Mouse (Mus musculus): ENCODE measurements around the gene Ncbp1. TPM values are rescaled to one million over a fixed set of nuclear protein-coding genes. Genes with fewer than 3 reads are reported as not detected.
"Not testable (repeated sequence)": the region's sequence is repeated elsewhere in the genome, so short reads cannot be mapped to it uniquely, and the experiment has no call there.

Gene Ncbp1
- polyA plus RNA-seq, 1 experiment from 2014 or later: 145 TPM

DNA sequence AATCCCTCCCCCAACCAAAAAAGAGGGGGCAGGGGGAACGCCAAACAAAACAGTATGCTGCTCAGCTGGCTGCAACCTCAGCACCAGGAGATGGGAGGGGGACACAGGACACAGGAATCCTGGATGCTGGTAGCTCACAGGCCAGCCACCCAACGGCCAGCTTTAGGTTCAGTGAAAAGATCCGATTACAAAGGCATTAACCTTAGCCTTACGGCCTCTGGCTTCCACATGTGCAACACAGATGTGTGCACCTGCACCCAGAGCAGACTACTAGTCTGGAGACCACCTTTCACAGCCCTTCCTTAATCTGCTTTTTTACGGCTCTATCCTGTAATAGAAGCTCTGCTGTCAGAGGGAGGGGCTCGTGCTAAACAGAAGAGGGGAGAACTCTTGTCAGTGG lies 42.8 kb downstream of the Ncbp1 start:
- no peak overlapping the region for H3K4me3 ChIP-seq (ENCODE audit: low read depth, low read length)
- WGBS: 43% methylated on average over 6 of the region's 6 CpGs
- no peak overlapping the region for H3K9ac ChIP-seq (ENCODE audit: low read length)
- H3K4me1 ChIP-seq (ENCODE audit: control insufficient read depth, insufficient read depth, low read length): no peaks in the 10 kb centered on the region
- no peak overlapping the region for H3K4me2 ChIP-seq (ENCODE audit: low read depth)
- H3K9me3 ChIP-seq (ENCODE audit: control insufficient read depth, low read length): no peaks in the 10 kb centered on the region
- peaks cover 8% of the 10 kb centered on the region for H3K36me3 ChIP-seq (ENCODE audit: control insufficient read depth, insufficient read depth, low read length)
- no peak overlapping the region for H3K27ac ChIP-seq (ENCODE audit: low read depth, low read length)
- no peak for ATAC-seq (ENCODE audit: insufficient read depth, low FRiP score, low TSS enrichment)
- DNase-seq (ENCODE audit: low spot score): no peak
- no peaks in the 10 kb centered on the region for H3K27me3 ChIP-seq (ENCODE audit: control insufficient read depth, insufficient read depth, low read length)

DNA sequence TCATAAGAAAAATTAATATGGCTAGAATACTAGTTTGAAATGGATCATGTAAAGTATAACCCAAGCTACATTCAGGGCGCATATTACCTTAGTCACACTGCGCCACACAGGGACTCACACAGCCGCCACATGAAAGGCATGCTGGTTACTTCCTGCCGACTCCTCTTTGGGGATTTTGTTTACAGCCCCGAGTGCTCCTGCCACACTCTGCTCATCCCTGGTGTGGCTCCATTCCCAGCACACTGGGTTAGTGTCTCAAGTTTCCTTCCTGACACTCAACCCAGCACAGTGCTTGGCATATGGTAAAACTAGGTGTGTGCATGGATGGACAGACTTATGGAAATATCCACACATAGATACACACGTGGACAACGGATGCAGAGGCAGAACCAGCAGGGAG lies 43.8 kb downstream of the Ncbp1 start:
- DNase-seq (ENCODE audit: low spot score) (no peak), ATAC-seq (ENCODE audit: insufficient read depth, low FRiP score, low TSS enrichment) (no peak)
- Histone ChIP-seq H3K9ac (ENCODE audit: low read length) (no peak overlapping the region), H3K4me2 (ENCODE audit: low read depth) (no peak overlapping the region), H3K27ac (ENCODE audit: low read depth, low read length) (no peak overlapping the region), H3K4me1 (ENCODE audit: control insufficient read depth, insufficient read depth, low read length) (no peaks in the 10 kb centered on the region), H3K9me3 (ENCODE audit: control insufficient read depth, low read length) (no peaks in the 10 kb centered on the region), H3K27me3 (ENCODE audit: control insufficient read depth, insufficient read depth, low read length) (no peaks in the 10 kb centered on the region), H3K4me3 (ENCODE audit: low read depth, low read length) (no peak overlapping the region), H3K36me3 (ENCODE audit: control insufficient read depth, insufficient read depth, low read length) (peaks cover 8% of the 10 kb centered on the region)
- 81% methylated on average over 7 of the region's 7 CpGs for WGBS

- Histone ChIP-seq H3K4me3 (ENCODE audit: low read depth, low read length) (no peak overlapping the region), H3K4me1 (ENCODE audit: control insufficient read depth, insufficient read depth, low read length) (no peaks in the 10 kb centered on the region), H3K27ac (ENCODE audit: low read depth, low read length) (no peak overlapping the region), H3K9me3 (ENCODE audit: control insufficient read depth, low read length) (no peaks in the 10 kb centered on the region), H3K27me3 (ENCODE audit: control insufficient read depth, insufficient read depth, low read length) (no peaks in the 10 kb centered on the region), H3K9ac (ENCODE audit: low read length) (no peak overlapping the region), H3K4me2 (ENCODE audit: low read depth) (no peak overlapping the region), H3K36me3 (ENCODE audit: control insufficient read depth, insufficient read depth, low read length) (peaks cover 4% of the 10 kb centered on the region; the same call in 1 of the 2 replicates)
- ATAC-seq (ENCODE audit: insufficient read depth, low FRiP score, low TSS enrichment): no peak
- no peak for DNase-seq (ENCODE audit: low spot score)
- 80% methylated on average over 8 of the region's 8 CpGs for WGBS
Observed at GRCm38 (mm10) chr4:46185423-46185822, 47.0 kb downstream of the Ncbp1 start.

DNA sequence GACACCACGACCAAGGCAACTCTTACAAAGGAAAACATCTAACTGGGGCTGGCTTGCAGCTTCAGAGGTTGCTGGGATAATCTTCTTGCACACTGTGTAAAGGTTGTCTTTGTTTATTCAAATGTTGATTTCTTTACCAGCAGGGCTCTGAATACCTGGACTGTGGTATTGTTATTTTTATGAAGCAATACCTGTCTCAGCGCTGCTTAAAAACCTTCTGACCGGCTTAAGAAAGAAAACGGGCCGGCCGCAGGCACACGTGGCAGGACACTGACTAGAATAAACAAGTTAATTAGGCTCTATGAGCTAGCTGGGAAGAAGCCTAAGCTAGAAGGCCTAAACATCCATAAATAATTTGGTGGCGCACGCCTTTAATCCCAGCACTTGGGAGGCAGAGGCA lies 47.5 kb downstream of the Ncbp1 start:
- Histone ChIP-seq H3K9me3 (ENCODE audit: control insufficient read depth, low read length) (no peaks in the 10 kb centered on the region), H3K36me3 (ENCODE audit: control insufficient read depth, insufficient read depth, low read length) (peaks cover 4% of the 10 kb centered on the region; the same call in 1 of the 2 replicates), H3K27me3 (ENCODE audit: control insufficient read depth, insufficient read depth, low read length) (no peaks in the 10 kb centered on the region), H3K4me3 (ENCODE audit: low read depth, low read length) (no peak overlapping the region), H3K9ac (ENCODE audit: low read length) (no peak overlapping the region), H3K4me1 (ENCODE audit: control insufficient read depth, insufficient read depth, low read length) (no peaks in the 10 kb centered on the region), H3K27ac (ENCODE audit: low read depth, low read length) (no peak overlapping the region), H3K4me2 (ENCODE audit: low read depth) (no peak overlapping the region)
- WGBS: 82% methylated on average over 9 of the region's 9 CpGs
- ATAC-seq (ENCODE audit: insufficient read depth, low FRiP score, low TSS enrichment): no peak
- DNase-seq (ENCODE audit: low spot score): no peak

GRCm38 (mm10) chr4:46186466-46186865 lies 48.1 kb downstream of the Ncbp1 start:
- no peaks in the 10 kb centered on the region for H3K4me1 ChIP-seq (ENCODE audit: control insufficient read depth, insufficient read depth, low read length)
- H3K9me3 ChIP-seq (ENCODE audit: control insufficient read depth, low read length): no peaks in the 10 kb centered on the region
- no peak for DNase-seq (ENCODE audit: low spot score)
- H3K27ac ChIP-seq (ENCODE audit: low read depth, low read length): no peak overlapping the region
- H3K4me2 ChIP-seq (ENCODE audit: low read depth): no peak overlapping the region
- H3K4me3 ChIP-seq (ENCODE audit: low read depth, low read length): no peak overlapping the region
- ATAC-seq (ENCODE audit: insufficient read depth, low FRiP score, low TSS enrichment): no peak
- no peak overlapping the region for H3K9ac ChIP-seq (ENCODE audit: low read length)
- 82% methylated on average over 3 of the region's 3 CpGs for WGBS
- peaks cover 4% of the 10 kb centered on the region; the same call in 1 of the 2 replicates for H3K36me3 ChIP-seq (ENCODE audit: control insufficient read depth, insufficient read depth, low read length)
- no peaks in the 10 kb centered on the region for H3K27me3 ChIP-seq (ENCODE audit: control insufficient read depth, insufficient read depth, low read length)

DNA sequence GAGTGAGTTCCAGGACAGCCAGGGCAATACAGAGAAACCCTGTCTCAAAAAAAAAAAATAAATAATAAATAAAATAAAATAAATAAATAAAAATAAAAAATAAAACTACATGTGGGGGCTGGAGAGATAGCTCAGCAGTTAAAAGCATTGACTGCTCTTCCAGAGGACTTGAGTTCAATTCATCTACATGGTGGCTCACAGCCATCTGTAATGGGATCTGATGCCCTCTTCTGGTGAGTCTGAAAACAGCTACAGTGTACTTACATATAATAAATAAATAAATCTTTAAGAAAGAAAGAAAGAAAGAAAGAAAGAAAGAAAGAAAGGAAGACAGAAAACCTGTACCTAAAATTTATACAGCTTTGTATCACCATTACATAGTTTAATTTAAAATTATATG lies 53.6 kb downstream of the Ncbp1 start:
- H3K9ac ChIP-seq (ENCODE audit: low read length); H3K4me3 ChIP-seq (ENCODE audit: low read depth, low read length); H3K4me1 ChIP-seq (ENCODE audit: control insufficient read depth, insufficient read depth, low read length); ATAC-seq (ENCODE audit: insufficient read depth, low FRiP score, low TSS enrichment); DNase-seq (ENCODE audit: low spot score); H3K27ac ChIP-seq (ENCODE audit: low read depth, low read length); H3K9me3 ChIP-seq (ENCODE audit: control insufficient read depth, low read length); H3K27me3 ChIP-seq (ENCODE audit: control insufficient read depth, insufficient read depth, low read length); H3K36me3 ChIP-seq (ENCODE audit: control insufficient read depth, insufficient read depth, low read length); H3K4me2 ChIP-seq (ENCODE audit: low read depth): not testable (repeated sequence)

DNA sequence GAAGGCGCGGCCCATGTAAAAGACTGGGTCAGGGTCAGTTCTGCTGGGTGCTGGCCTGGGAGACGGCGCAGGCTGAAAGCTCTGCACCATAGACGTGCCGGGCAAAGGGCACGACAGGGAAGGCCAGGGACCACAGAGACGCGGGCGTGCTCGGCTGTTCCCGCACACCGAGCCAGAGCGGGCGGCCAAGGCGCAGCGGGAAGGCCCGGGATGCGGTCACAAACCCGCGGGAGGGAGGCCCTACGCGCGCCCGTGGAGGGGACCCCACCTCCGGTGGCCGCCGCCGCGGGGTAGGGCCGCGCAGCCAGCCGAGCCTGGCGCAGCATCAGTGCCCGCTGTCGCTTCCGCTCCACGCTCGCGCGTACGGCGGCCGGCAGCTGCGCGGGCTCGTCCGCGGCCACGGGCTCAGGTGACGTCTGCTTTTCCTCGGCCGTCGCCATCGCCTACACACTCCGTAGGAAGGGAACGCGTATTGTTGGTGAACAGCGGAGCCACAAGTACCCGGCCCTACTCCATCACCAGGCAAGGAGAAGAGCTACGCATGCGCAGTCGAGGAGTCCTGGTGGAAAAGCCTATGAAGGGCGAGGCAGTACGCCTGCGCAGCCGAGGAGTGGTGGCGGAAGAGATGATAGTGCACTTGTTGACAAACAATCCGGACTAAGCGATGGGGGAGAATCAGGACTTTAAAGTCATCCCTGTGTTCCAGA lies 57.5 kb downstream of the Ncbp1 start, which contains the start of gene Xpa:
TSS of gene Xpa (minus strand) at position 531 of the 707 bp plus-strand sequence.
- WGBS: 0% methylated on average over 49 of the region's 70 CpGs
- Histone ChIP-seq H3K9ac (ENCODE audit: low read length) (peak within 1 kb of the TSS; percentile 90), H3K36me3 (ENCODE audit: control insufficient read depth, insufficient read depth, low read length) (no peaks in the 10 kb centered on the region), H3K4me1 (ENCODE audit: control insufficient read depth, insufficient read depth, low read length) (peaks cover 3% of the 10 kb centered on the region; the same call in 1 of the 2 replicates), H3K4me3 (ENCODE audit: low read depth, low read length) (peak within 1 kb of the TSS; percentile 89), H3K27me3 (ENCODE audit: control insufficient read depth, insufficient read depth, low read length) (no peaks in the 10 kb centered on the region), H3K27ac (ENCODE audit: low read depth, low read length) (peak within 1 kb of the TSS; percentile 86), H3K9me3 (ENCODE audit: control insufficient read depth, low read length) (no peaks in the 10 kb centered on the region), H3K4me2 (ENCODE audit: low read depth) (peak within 1 kb of the TSS; percentile 62)
- DNase-seq (ENCODE audit: low spot score) (peak; percentile 94), ATAC-seq (ENCODE audit: insufficient read depth, low FRiP score, low TSS enrichment) (peak; percentile 92)

GRCm38 (mm10) chr4:46196513-46196912 lies 58.1 kb downstream of the Ncbp1 start:
- Histone ChIP-seq H3K9ac (ENCODE audit: low read length) (peak overlapping the region; percentile 90), H3K27me3 (ENCODE audit: control insufficient read depth, insufficient read depth, low read length) (no peaks in the 10 kb centered on the region), H3K27ac (ENCODE audit: low read depth, low read length) (no peak overlapping the region), H3K4me2 (ENCODE audit: low read depth) (peak overlapping the region; percentile 62), H3K36me3 (ENCODE audit: control insufficient read depth, insufficient read depth, low read length) (no peaks in the 10 kb centered on the region), H3K9me3 (ENCODE audit: control insufficient read depth, low read length) (no peaks in the 10 kb centered on the region), H3K4me1 (ENCODE audit: control insufficient read depth, insufficient read depth, low read length) (peaks cover 3% of the 10 kb centered on the region; the same call in 1 of the 2 replicates), H3K4me3 (ENCODE audit: low read depth, low read length) (peak overlapping the region; percentile 89)
- 53% methylated on average over 6 of the region's 6 CpGs for WGBS
- DNase-seq (ENCODE audit: low spot score) (no peak), ATAC-seq (ENCODE audit: insufficient read depth, low FRiP score, low TSS enrichment) (peak; percentile 13; the same call in 1 of the 2 replicates)

- Histone ChIP-seq H3K4me2 (ENCODE audit: low read depth) (no peak overlapping the region), H3K4me1 (ENCODE audit: control insufficient read depth, insufficient read depth, low read length) (peaks cover 3% of the 10 kb centered on the region; the same call in 1 of the 2 replicates), H3K9ac (ENCODE audit: low read length) (no peak overlapping the region), H3K27me3 (ENCODE audit: control insufficient read depth, insufficient read depth, low read length) (peaks cover 3% of the 10 kb centered on the region; the same call in 1 of the 2 replicates), H3K9me3 (ENCODE audit: control insufficient read depth, low read length) (no peaks in the 10 kb centered on the region), H3K36me3 (ENCODE audit: control insufficient read depth, insufficient read depth, low read length) (no peaks in the 10 kb centered on the region), H3K27ac (ENCODE audit: low read depth, low read length) (no peak overlapping the region), H3K4me3 (ENCODE audit: low read depth, low read length) (no peak overlapping the region)
- DNase-seq (ENCODE audit: low spot score): no peak
- WGBS: 75% methylated on average over 5 of the region's 5 CpGs
- ATAC-seq (ENCODE audit: insufficient read depth, low FRiP score, low TSS enrichment): no peak
Observed at GRCm38 (mm10) chr4:46198064-46198463, 59.7 kb downstream of the Ncbp1 start.
